Mouse (Mus musculus): ENCODE results near the gene Gzmg. TPM values are rescaled to one million over a fixed set of nuclear protein-coding genes. Genes with fewer than 3 reads are reported as not detected.
"Not testable (repeated sequence)": the region's sequence is repeated elsewhere in the genome, so short reads cannot be mapped to it uniquely, and the experiment has no call there.

Gzmg gene
- polyA plus RNA-seq (2015; fragmentation: Nextera tagmentation; extraction: Ambion mirVana): not detected in 2 replicates

- H3K36me3 ChIP-seq; H3K9ac ChIP-seq; H3K4me2 ChIP-seq; H3K9me3 ChIP-seq; ATAC-seq (ENCODE audit: low FRiP score); H3K27me3 ChIP-seq; H3K4me1 ChIP-seq (replicated peaks); H3K4me3 ChIP-seq; H3K27ac ChIP-seq: not testable (repeated sequence)
- 85% methylated on average over 2 of the region's 2 CpGs for WGBS
Observed at GRCm38 (mm10) chr14:56159479-56159878, at the start of gene Gzmg. Gene Gzmg (minus strand): TSS chr14:56159579.

- Histone ChIP-seq H3K27ac (no peak overlapping the region), H3K9ac (no peak overlapping the region), H3K4me2 (no peak overlapping the region), H3K9me3 (no peaks in the 10 kb centered on the region), H3K4me1 (replicated peaks) (no peaks in the 10 kb centered on the region), H3K27me3 (no peaks in the 10 kb centered on the region), H3K4me3 (no peak overlapping the region), H3K36me3 (no peaks in the 10 kb centered on the region)
- WGBS: 77% methylated on average over 1 of the region's 1 CpGs
- no peak for ATAC-seq (ENCODE audit: low FRiP score)
Observed at GRCm38 (mm10) chr14:56205613-56206012, 46.2 kb upstream of the Gzmg start.

DNA sequence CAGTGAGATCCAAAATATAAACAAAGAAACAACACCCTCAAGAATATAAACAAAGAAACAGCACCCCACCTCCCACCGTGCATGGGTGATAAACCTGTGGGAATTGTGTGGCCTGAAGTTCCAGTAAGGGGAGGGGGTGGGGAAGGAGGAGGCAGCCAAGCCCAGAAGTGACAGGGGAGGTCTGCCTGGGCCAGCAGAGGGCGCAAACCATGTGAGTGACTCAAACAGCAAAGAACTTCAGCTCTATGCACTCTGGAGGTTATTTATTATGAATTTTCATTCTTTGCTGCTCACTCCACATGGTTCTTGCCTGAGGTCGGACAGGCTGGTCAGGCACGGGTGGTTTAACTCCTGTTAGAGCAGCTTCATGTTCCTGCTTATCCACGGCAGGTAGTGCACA lies 45.6 kb upstream of the Gzmg start:
- not testable (repeated sequence) for H3K27me3 ChIP-seq; H3K4me1 ChIP-seq (replicated peaks); H3K4me2 ChIP-seq; H3K9ac ChIP-seq; ATAC-seq (ENCODE audit: low FRiP score); H3K9me3 ChIP-seq; H3K27ac ChIP-seq; H3K36me3 ChIP-seq; H3K4me3 ChIP-seq
- 45% methylated on average over 5 of the region's 5 CpGs for WGBS

DNA sequence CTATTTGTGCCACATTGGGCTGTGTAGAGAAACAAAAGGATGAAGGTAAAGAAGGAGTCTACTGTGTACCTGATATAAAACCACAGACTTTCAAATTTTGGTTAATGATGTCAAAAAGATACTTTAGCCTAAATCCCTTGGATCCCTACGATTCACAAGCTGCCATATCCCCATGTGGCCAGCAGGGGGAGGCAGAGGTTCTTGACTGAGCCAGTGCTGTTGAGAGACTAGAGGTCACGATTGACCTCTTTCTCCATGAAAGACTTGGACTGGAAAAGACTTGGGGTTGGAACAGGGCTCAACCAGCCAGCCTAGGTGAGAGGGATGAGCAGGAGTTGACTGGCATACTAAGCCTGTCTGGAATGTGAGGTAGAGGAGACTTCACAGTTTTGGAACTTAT lies 44.6 kb upstream of the Gzmg start:
- no peaks in the 10 kb centered on the region for H3K27me3 ChIP-seq
- WGBS: 14% methylated on average over 2 of the region's 2 CpGs
- no peaks in the 10 kb centered on the region for H3K9me3 ChIP-seq
- H3K36me3 ChIP-seq: no peaks in the 10 kb centered on the region
- ATAC-seq (ENCODE audit: low FRiP score): no peak
- no peak overlapping the region for H3K9ac ChIP-seq
- H3K27ac ChIP-seq: no peak overlapping the region
- H3K4me3 ChIP-seq: no peak overlapping the region
- no peak overlapping the region for H3K4me2 ChIP-seq
- H3K4me1 ChIP-seq (replicated peaks): no peaks in the 10 kb centered on the region

DNA sequence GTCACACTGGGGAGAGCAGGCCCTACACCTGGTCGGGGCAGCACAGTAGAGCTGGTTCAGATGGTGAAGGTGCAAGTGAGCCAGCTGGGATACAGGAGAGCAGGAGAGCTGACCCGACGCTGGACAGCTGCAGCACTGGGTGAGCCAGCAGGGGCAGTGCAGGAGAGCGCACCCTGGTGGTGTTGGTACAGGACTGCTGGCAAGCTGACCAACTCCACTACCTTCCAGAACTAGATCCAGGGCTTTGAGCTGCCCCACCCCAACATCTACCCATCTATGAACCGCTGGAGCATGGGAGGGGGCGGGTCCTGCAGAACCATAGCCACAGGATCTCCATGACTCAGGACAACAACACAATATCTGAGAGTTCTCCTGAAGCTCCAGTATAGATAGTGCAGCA lies 27.6 kb upstream of the Gzmg start:
- 69% methylated on average over 6 of the region's 6 CpGs for WGBS
- no peak for ATAC-seq (ENCODE audit: low FRiP score)
- H3K9ac ChIP-seq: no peak overlapping the region

GRCm38 (mm10) chr14:56186521-56186920 lies 27.1 kb upstream of the Gzmg start:
- no peaks in the 10 kb centered on the region for H3K4me1 ChIP-seq (replicated peaks)
- ATAC-seq (ENCODE audit: low FRiP score): no peak
- H3K9ac ChIP-seq: no peak overlapping the region
- no peaks in the 10 kb centered on the region for H3K9me3 ChIP-seq
- no peaks in the 10 kb centered on the region for H3K36me3 ChIP-seq
- no peak overlapping the region for H3K4me3 ChIP-seq
- no peaks in the 10 kb centered on the region for H3K27me3 ChIP-seq
- 75% methylated on average over 5 of the region's 5 CpGs for WGBS
- no peak overlapping the region for H3K27ac ChIP-seq
- H3K4me2 ChIP-seq: no peak overlapping the region

More for the DNA sequence above, 27.6 kb upstream of the Gzmg start:
- H3K4me1 ChIP-seq (replicated peaks): no peaks in the 10 kb centered on the region
- no peaks in the 10 kb centered on the region for H3K9me3 ChIP-seq
- no peak overlapping the region for H3K4me3 ChIP-seq
- H3K4me2 ChIP-seq: no peak overlapping the region
- H3K27me3 ChIP-seq: no peaks in the 10 kb centered on the region
- H3K27ac ChIP-seq: no peak overlapping the region
- no peaks in the 10 kb centered on the region for H3K36me3 ChIP-seq

- not testable (repeated sequence) for H3K27me3 ChIP-seq; H3K36me3 ChIP-seq; H3K9ac ChIP-seq; H3K4me2 ChIP-seq; H3K4me3 ChIP-seq; H3K4me1 ChIP-seq (replicated peaks); ATAC-seq (ENCODE audit: low FRiP score); H3K27ac ChIP-seq; H3K9me3 ChIP-seq
- 25% methylated on average over 8 of the region's 8 CpGs for WGBS
Observed at GRCm38 (mm10) chr14:56177651-56178050, 18.3 kb upstream of the Gzmg start.

DNA sequence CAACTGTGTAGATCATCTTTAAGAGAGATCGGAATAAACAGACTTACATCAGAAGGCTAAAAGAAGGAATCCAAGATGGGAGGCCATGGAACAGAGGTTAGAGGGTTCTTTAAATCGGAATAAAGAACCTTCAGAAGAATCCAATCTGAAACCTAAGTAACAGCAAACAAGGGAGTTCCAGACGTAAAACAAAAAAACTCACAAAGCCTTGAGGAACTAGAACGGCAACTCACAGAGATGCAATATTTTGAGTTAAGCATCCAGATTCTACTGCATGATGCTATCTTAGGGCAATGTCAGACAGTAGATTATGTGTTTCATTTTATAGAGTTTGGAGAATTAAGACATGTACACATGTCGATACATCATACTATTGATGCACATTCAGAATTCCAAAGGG lies 15.1 kb upstream of the Gzmg start, which contains the start of gene Gzmn:
Gzmn (minus strand) TSS at position 101 of the 400 bp plus-strand sequence.
- Histone ChIP-seq H3K4me2 (no peak within 1 kb of the TSS), H3K27me3 (no peaks in the 10 kb centered on the region), H3K27ac (no peak within 1 kb of the TSS), H3K36me3 (no peaks in the 10 kb centered on the region), H3K4me3 (no peak within 1 kb of the TSS), H3K9ac (no peak within 1 kb of the TSS), H3K9me3 (no peaks in the 10 kb centered on the region), H3K4me1 (replicated peaks) (no peaks in the 10 kb centered on the region)
- ATAC-seq (ENCODE audit: low FRiP score): no peak
- WGBS: 91% methylated on average over 5 of the region's 5 CpGs

GRCm38 (mm10) chr14:56173396-56173795 lies 14.0 kb upstream of the Gzmg start:
- Histone ChIP-seq H3K27me3 (no peaks in the 10 kb centered on the region), H3K27ac (no peak overlapping the region), H3K4me2 (no peak overlapping the region), H3K4me1 (replicated peaks) (no peaks in the 10 kb centered on the region), H3K9me3 (no peaks in the 10 kb centered on the region), H3K36me3 (no peaks in the 10 kb centered on the region), H3K9ac (no peak overlapping the region), H3K4me3 (no peak overlapping the region)
- no peak for ATAC-seq (ENCODE audit: low FRiP score)
- 96% methylated on average over 6 of the region's 6 CpGs for WGBS

- H3K27ac ChIP-seq: no peak overlapping the region
- no peaks in the 10 kb centered on the region for H3K27me3 ChIP-seq
- H3K36me3 ChIP-seq: no peaks in the 10 kb centered on the region
- no peak overlapping the region for H3K9ac ChIP-seq
- H3K9me3 ChIP-seq: no peaks in the 10 kb centered on the region
- H3K4me2 ChIP-seq: no peak overlapping the region
- no peak overlapping the region for H3K4me3 ChIP-seq
- no peaks in the 10 kb centered on the region for H3K4me1 ChIP-seq (replicated peaks)
- 90% methylated on average over 5 of the region's 5 CpGs for WGBS
- ATAC-seq (ENCODE audit: low FRiP score): no peak
Observed at GRCm38 (mm10) chr14:56172744-56173143, 13.4 kb upstream of the Gzmg start.

DNA sequence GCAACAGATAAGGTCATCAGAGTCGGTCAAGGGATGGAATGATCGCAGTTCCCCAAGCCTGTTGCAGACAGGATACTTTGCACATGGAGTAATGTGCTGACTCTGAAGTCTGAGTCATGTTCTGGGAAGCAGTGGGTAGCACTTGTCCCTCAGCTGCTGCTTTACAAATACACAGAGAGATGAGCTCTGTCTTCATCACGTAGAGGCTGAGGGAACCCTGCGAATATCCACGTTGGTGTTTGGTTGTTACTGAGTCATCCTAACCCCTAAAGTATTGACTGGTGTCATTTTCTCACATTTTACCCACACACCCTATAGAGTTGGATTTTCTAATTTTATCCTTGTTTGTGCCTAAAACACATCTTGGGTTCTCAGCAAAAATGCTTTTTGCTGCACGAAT lies 8.6 kb upstream of the Gzmg start:
- H3K9me3 ChIP-seq: no peaks in the 10 kb centered on the region
- WGBS: 89% methylated on average over 6 of the region's 6 CpGs
- no peaks in the 10 kb centered on the region for H3K27me3 ChIP-seq
- no peak overlapping the region for H3K9ac ChIP-seq
- ATAC-seq (ENCODE audit: low FRiP score): no peak
- H3K4me1 ChIP-seq (replicated peaks): no peaks in the 10 kb centered on the region
- H3K36me3 ChIP-seq: no peaks in the 10 kb centered on the region
- no peak overlapping the region for H3K4me2 ChIP-seq
- H3K4me3 ChIP-seq: no peak overlapping the region
- no peak overlapping the region for H3K27ac ChIP-seq

- H3K36me3 ChIP-seq: no peaks in the 10 kb centered on the region
- 88% methylated on average over 2 of the region's 2 CpGs for WGBS
- H3K9me3 ChIP-seq: no peaks in the 10 kb centered on the region
- H3K27me3 ChIP-seq: no peaks in the 10 kb centered on the region
- H3K27ac ChIP-seq: no peak overlapping the region
- H3K9ac ChIP-seq: no peak overlapping the region
- no peak for ATAC-seq (ENCODE audit: low FRiP score)
- no peaks in the 10 kb centered on the region for H3K4me1 ChIP-seq (replicated peaks)
- H3K4me3 ChIP-seq: no peak overlapping the region
- H3K4me2 ChIP-seq: no peak overlapping the region
Observed at GRCm38 (mm10) chr14:56162109-56162508, 2.7 kb upstream of the Gzmg start.

GRCm38 (mm10) chr14:56155340-56155739 lies 4.0 kb downstream of the Gzmg start:
- H3K9ac ChIP-seq: no peak overlapping the region
- H3K36me3 ChIP-seq: no peaks in the 10 kb centered on the region
- no peaks in the 10 kb centered on the region for H3K9me3 ChIP-seq
- no peak overlapping the region for H3K4me3 ChIP-seq
- H3K27me3 ChIP-seq: no peaks in the 10 kb centered on the region
- H3K27ac ChIP-seq: no peak overlapping the region
- WGBS: 66% methylated on average over 2 of the region's 2 CpGs
- H3K4me1 ChIP-seq (replicated peaks): no peaks in the 10 kb centered on the region
- H3K4me2 ChIP-seq: no peak overlapping the region
- ATAC-seq (ENCODE audit: low FRiP score): no peak

DNA sequence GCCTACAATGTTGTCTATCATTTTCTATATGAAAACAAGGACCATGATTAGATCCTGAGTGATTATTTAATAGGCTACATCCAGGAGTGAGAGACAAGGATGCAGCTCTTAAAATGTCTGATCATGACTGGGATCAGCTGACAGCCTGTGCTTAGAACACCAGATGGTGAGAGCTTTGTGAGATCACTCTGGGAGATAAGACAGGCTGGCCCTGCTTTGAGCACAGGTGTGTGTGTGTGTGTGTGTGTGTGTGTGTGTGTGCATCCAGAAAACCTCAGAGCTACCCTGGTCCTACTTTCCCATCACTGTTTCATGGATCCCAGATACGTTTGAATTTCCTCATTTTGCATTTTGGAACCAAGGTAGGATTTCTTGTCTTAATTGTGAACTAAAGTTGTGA lies 25.7 kb downstream of the Gzmg start:
- not testable (repeated sequence) for H3K4me2 ChIP-seq; ATAC-seq (ENCODE audit: low FRiP score); H3K4me1 ChIP-seq (replicated peaks); H3K4me3 ChIP-seq; H3K36me3 ChIP-seq; H3K9me3 ChIP-seq; H3K27me3 ChIP-seq; H3K9ac ChIP-seq; H3K27ac ChIP-seq
- WGBS: 67% methylated on average over 1 of the region's 1 CpGs
